Mouse (Mus musculus) cerebellum, adult 2 months (tissue): ENCODE measurements around the gene Prex1.

Experiments
- CTCF ChIP-seq: fragments of 200-500 bp; IDR thresholded peaks from 2 replicates; pipeline ENCODE4 v1.5.1; 2011; ENCODE audit warnings: low read depth, mild to moderate bottlenecking, control low read depth, low read length, moderate library complexity, borderline replicate concordance; ENCODE audit not compliant: insufficient read depth
- POLR2A ChIP-seq: fragments of 200-500 bp; IDR thresholded peaks from 2 replicates; pipeline ENCODE4 v1.6.1; 2011; ENCODE audit warnings: low read length, control low read depth, borderline replicate concordance; ENCODE audit not compliant: insufficient read depth

DNA sequence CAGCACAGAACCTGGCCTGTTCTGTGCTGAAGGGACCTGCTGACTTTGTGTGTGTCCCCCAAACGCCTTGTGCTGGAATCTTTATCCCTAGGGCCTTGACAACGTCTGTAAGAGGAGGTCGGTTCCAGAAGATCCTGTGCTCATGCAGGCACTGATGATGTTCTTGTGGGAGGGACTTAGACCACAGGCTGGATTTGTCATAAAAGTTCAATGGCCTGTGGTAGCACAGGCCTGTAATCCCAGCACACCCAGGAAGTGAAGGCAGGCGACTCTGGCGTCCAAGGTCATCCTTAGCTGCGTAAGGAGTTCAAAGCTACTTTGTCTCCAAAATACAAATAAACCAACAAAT, 16.9 kb upstream of the Prex1 start:
- TF ChIP-seq CTCF: no peak
- no peak for TF ChIP-seq POLR2A
